Mouse (Mus musculus) MN1 (cell line): ENCODE measurements around the gene Nek5.
"Not testable (repeated sequence)": the region's sequence is repeated elsewhere in the genome, so short reads cannot be mapped to it uniquely, and the experiment has no call there.

Experiments used
- DNase-seq: peaks from one replicate; pipeline ENCODE4 v3.0.0-alpha.2; 2016; ENCODE audit warnings: low spot score

Nek5 gene

DNA sequence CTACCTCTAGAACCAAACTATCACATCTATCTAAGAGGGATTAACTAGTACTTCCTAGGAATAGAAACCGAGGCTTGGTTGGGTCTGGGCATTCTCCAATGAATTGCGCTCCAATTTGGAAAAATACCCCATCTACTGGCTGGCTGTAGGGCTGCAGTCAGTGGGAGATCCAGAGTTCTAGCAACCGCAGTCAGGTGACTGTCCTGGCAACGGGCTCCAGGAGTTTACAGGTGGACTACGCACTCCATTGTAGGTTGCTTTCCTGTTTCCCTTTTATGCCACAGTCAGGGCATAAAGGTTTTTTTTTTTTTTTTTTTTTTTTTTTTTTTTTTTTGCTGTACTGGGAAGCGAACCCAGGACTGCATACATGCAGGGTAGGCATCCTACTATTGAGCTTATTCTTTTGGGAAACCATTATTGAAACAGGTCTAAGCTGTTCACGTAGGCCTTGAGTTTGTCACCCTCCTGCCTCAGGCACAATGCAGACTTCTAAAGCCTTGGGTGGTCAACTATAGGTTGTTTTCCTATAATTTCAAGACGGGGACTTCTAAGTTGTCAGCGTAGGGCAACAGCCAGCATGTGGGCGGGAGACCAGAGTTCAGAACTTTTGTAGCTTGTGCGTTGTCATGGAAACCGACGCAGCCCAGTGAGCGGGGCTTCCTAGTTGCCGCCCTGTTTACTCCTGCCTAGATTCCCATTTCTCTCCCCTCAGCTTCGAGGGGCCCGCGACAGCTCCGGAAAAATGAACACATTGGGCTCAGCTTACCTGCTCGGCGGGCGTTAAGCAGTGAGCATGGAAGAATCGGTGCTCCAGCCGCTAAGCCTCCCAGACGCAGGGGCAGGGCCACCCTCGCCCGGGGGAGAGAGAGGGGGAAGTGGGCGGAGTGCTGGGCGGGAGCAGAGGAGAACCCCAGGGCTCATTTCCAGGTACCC, at the start of gene Nek5:
Gene Nek5, minus strand, starts transcription at position 834 of the 933 bp plus-strand sequence.
- DNase-seq = no peak

DNA sequence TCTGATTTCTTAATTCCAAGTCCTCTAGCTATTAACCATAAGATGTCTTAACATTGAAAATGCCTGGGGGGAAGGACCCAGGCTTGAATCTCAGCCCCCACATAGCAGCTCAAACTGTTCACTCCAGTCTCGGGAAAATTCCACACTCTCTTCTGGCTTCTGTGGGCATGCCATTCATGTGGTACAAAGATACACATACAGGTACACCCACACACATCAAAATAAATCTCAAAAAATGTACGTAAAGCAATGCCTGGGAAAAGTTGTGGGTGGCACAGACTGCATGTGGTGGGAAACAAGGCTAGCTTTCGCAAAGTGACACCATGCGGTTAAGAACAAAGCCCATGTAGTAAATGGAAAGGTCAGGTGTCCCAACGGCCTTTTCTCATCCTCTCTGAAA, 44.3 kb upstream of the Nek5 start:
- no peak for DNase-seq

- peak; percentile 94 for DNase-seq
Observed at GRCm38 (mm10) chr8:22166080-22166603, 41.3 kb upstream of the Nek5 start, which contains the start of gene Nek3. Gene Nek3, minus strand, starts transcription at chr8:22166435.

- DNase-seq = peak; percentile 25
Observed at GRCm38 (mm10) chr8:22165251-22166079, 40.6 kb upstream of the Nek5 start.

DNA sequence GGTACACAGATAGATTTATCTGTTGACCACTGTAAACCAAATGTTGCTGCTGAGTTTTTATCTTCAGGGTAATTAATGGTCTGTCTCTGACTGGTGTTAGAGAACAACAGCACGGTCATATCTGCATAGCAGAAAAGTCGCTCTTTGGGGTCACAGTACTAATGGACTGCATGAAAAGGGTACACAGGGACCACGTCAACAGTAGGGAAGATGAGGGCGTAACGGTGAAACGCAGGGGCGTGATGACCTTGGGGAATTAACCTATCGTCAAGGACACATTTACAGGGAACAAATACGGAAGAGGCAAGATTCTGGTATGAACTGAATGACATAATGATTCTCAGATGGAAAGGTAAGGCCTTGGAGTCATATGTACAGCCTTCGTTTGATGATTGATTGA, 39.6 kb upstream of the Nek5 start:
- DNase-seq = no peak

GRCm38 (mm10) chr8:22162206-22162605, 37.4 kb upstream of the Nek5 start:
- no peak for DNase-seq

DNA sequence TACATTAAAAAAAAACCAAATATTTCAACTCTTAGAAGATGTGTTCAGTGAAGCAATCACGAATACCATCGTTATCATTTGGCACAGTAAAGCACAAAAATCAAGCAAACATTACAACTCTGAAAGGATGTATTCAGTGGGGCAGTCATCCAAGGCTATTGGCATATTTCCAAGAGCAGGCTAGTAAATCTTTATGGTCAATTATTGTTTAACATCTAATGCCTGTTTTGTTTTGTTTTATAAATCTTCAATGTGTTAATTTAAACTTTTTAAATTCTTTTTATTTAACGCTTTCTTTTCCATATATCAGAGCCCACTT, 25.5 kb upstream of the Nek5 start:
- no peak for DNase-seq

DNA sequence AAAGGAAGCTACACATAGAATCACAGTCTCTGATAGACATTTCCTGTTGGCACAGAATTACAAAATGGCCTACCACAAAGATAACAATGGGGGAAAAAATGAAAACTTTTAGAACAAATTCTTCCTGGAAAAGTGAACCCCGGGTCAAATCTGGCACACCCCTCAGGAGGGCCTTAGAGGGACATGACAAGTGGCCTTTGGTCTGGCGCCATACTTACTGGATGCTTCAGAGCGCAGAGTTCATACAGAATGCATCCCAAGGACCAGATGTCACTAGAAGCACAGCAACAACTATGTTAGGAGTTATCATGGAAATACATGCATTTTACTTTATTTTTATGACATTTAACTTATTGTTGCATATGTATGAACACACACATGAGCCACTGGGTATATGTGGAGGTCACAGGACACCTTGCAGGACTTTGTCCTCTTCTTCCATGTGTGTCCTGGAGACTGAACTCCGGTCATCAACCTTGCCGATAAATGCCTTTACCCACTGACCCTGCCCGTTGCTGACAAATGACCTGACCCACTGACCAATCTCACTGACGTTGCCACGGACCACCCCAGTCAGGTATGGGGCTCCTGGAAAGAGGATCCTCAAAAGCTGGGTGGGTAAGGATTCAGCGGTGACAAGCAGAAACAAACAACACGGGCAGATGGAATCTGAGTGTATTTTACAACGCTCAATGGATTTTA, 24.9 kb upstream of the Nek5 start:
- DNase-seq = no peak

GRCm38 (mm10) chr8:22148367-22148740, 23.5 kb upstream of the Nek5 start:
- no peak for DNase-seq

DNA sequence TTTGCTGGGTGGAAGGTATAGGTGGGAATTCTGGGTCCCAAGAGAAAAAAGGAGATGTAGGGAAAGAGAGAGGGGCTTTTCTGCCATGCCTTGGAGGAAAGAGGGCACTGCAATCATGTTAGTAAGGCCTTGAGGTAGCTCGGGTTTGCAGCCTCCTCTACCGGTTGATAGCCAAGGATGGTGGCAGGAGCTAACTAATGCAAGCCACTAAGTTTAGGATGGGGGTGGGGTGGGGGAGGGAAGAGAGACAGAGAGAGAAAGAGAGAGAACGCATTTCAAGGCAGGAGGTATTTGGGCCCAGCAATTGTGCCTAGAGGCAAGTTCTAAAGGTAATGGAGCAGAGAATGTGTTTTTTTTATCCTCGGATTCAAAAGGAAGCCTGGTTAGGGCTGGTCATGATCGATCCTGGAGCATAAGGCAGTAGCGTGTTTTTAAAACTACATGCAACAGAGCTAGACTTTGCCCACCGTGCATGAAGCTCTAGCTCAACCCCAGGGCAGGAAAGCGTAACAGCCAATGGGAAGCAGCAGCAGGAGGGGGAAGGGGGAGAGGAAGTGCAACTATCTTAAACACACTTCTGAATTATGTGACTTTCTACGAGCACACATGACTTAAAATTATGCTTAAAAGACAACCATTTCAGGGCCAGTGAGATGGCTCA, 23.0 kb upstream of the Nek5 start:
- no peak for DNase-seq

GRCm38 (mm10) chr8:22145831-22146230, 21.0 kb upstream of the Nek5 start:
- DNase-seq = no peak

DNA sequence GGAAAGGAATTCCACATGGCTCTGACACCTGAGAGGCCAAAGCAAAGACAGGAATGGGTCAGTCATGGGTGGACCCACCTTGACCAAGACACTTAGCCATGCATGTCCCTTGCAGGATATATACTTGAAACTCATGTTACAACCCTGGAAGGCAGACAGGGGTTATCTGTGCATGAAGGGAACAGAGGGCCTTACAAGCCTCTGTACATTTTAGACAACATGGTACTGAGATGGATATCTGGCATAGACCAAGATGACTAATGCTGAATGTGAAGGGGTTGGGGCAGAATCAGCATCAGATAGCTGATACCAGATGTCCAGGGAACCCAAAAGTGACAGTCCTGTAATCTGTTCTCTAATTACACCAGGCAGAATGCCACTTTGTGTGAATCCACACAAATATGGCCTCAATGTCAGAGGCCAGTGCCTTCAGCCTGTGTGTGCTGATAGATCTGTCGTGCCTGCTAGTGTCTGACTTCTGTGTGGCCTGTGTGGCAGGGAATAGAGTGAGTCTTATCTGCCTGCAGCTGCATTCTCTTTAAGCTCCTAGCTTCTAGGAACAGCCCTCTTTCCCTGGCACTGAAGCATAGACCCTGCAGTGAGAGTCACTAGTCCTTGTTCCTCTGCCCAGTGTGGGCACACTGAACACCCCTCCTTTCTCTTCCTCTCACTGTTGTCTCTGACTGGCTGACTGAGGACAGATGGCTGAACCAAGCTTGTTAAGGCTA, 19.1 kb upstream of the Nek5 start:
- no peak for DNase-seq

DNA sequence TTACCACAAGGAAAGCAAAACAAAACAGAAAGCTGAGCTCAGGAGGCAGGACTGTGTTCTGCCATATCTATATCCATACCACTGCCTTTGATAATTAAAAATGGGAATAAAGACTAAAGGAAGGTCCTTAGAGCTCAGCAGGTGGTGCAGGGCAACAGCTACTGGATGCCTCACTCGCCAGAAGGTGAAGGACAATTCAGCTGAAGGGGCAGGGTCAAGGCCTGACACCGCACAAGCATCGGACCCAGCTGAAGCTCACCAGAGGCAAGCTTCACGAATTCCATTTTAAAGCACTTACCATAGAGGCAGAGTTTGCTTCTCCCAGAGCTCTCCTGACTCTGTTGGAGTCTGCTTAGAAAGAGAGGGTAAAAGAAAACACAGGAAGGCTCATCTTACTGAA, 17.7 kb upstream of the Nek5 start:
- no peak for DNase-seq

GRCm38 (mm10) chr8:22141836-22142385, 17.1 kb upstream of the Nek5 start:
- no peak for DNase-seq

GRCm38 (mm10) chr8:22136462-22136861, 11.6 kb upstream of the Nek5 start:
- not testable (repeated sequence) for DNase-seq

- no peak for DNase-seq
Observed at GRCm38 (mm10) chr8:22134750-22135135, 9.9 kb upstream of the Nek5 start.

DNA sequence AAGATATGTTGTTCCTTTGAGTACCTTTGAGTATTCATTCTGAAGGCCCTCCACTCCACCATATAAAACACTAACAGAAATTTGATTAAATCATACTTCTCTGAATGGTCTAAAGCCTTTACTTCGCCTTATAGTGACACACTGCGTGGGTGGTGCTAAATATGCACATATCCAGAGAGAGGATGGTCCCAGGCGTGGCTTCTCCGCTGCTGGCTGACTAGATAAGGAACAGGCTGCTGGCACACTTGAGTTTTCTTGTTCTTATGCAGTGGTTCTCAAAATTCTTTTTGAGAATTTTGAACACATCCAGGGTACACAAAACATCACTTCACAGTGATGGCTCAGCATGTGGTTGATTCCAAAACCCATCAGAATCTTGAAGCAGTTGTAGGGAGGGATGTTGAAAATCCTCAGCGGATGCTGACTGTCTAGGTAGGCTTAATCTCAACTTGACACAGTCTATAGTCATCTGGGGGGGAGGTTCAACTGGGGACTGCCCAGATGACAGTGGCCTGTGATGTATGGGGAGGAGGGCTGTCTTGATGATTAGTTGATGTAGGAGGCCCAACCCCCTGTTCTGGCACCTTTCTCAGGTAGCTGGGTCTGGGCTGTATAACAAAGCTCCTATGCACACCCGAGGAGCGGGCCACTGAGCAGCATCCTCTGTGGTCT, 9.4 kb upstream of the Nek5 start:
- DNase-seq = no peak

DNA sequence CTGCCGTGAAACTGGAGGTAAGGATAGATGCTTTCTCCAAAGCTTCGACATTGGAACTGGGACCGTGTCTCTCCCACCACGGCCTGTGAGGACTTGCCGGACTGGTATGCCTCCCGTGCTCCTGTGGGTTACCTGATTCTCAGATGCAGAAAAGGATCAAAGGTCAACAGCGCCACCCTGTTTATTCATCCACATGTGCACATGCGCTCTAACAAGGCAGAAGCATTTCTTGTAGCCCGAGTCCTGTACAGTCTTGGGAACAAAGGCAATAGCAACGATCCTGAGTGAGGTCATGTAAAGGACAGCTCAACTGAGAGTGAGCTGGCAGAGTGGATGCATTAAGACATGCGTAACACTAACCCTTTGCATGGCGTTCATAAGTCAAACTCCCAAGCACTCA, 7.2 kb upstream of the Nek5 start:
- DNase-seq = no peak

GRCm38 (mm10) chr8:22107020-22107419, 17.8 kb downstream of the Nek5 start:
- no peak for DNase-seq

DNA sequence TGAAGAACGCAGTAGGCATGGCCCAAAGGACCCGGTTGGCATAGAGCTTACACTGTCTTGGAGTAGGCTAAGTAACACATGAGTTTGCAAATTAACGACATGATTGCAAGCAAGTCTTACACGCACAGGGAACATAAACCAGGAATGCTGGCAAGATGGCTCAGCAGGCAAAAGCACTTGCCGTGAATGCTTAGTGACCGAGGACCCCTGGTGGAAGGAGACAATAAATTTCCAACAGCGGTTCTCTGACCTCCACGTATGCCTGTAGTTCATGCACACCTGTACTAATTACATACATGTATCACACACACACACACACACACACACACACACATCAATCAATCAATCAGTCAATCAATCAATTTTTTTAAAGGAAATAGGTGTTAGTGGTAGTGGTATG, 33.3 kb downstream of the Nek5 start:
- DNase-seq = no peak
